Mouse (Mus musculus) stomach, embryonic 14.5 days (tissue): ENCODE measurements at regions not wholly inside any gene's neighbourhood (a gene's known extent, or its start where the extent isn't known, plus 50 kb on each side); places are given as distances from the start of the nearest gene placed in this dataset.

ENCODE experiments used
- ATAC-seq: fragments of 200-750 bp; cut with Nextera tagmentation; 2 replicates; pipeline ENCODE4 v1.8.0; 2017; ENCODE audit warnings: low read depth, moderate TSS enrichment; ENCODE audit not compliant: insufficient number of reproducible peaks, insufficient read depth, low FRiP score
- H3K27ac ChIP-seq: fragments of 300-500 bp; sonication (generic); 2 replicates; pipeline ENCODE4 v1.5.1; 2014; ENCODE audit warnings: mild to moderate bottlenecking, low read length, moderate library complexity, mixed read lengths
- H3K27me3 ChIP-seq: fragments of 300-500 bp; sonication (generic); 2 replicates; pipeline ENCODE4 v1.6.1; 2014; ENCODE audit warnings: low read length, control low read depth, mixed read lengths; ENCODE audit not compliant: control insufficient read depth, insufficient read depth
- H3K36me3 ChIP-seq: fragments of 300-500 bp; sonication (generic); 2 replicates; pipeline ENCODE4 v1.6.1; 2014; ENCODE audit warnings: mild to moderate bottlenecking, control low read depth, low read length, moderate library complexity, mixed read lengths; ENCODE audit not compliant: control insufficient read depth, insufficient read depth
- H3K4me1 ChIP-seq: fragments of 300-500 bp; sonication (generic); 2 replicates; pipeline ENCODE4 v1.6.1; 2014; ENCODE audit warnings: low read length, control low read depth, mixed read lengths; ENCODE audit not compliant: control insufficient read depth, insufficient read depth
- H3K4me2 ChIP-seq: fragments of 300-500 bp; sonication (generic); replicated peaks from 2 replicates; pipeline ENCODE4 v1.6.1; 2014; ENCODE audit warnings: low read depth, low read length, control low read depth
- H3K4me3 ChIP-seq: fragments of 300-500 bp; sonication (generic); 2 replicates; pipeline ENCODE4 v1.5.1; 2014; ENCODE audit warnings: low read depth, low read length, control low read depth
- H3K9ac ChIP-seq: fragments of 300-500 bp; sonication (generic); replicated peaks from 2 replicates; pipeline ENCODE4 v1.6.1; 2014; ENCODE audit warnings: low read depth, mild to moderate bottlenecking, control low read depth, low read length, moderate library complexity, mixed read lengths
- H3K9me3 ChIP-seq: fragments of 300-500 bp; sonication (generic); 2 replicates; pipeline ENCODE4 v1.6.1; 2016; ENCODE audit warnings: low read depth, low read length, control low read depth; ENCODE audit not compliant: control insufficient read depth
- WGBS: fragments of 180-500 bp; shearing (Covaris S2); extraction: QIAGEN DNeasy Blood & Tissue Kit; methylation state at CpG from one replicate; pipeline ENCODE4 v1.1.7; 2014; 5-methylcytosine and 5-hydroxymethylcytosine counted together

DNA sequence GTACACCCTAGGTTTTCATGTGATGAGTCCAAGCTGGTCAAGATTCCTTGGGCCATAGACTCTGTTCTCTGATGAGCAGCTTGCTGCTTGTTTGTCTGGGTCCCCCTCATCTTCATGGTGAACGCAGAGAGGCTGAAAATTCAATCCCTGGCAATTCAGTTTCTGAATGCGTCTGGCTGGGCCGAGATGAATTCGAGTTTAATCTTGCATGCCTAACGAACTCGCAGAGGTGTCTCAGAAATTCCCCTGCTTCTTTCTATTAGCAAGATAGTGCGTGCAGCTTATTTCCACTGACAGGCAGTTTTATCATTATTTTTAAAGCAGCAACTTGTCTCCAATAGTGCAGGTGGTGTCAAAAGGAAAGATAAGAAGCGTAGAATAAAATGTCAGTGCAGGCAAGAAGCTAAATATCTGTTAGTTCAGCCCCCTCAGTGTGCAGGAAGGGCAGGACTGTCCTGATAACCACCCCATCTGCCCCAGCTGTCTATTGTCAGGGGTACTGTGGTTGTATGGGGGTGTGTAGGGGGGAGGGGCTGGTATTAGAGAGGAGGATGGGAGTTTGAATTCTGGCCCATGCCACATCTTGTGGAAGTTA, 86.5 kb upstream of the Gpr139 start:
- Histone ChIP-seq H3K4me1 (no peaks in the 10 kb centered on the region), H3K9me3 (no peaks in the 10 kb centered on the region), H3K4me2 (no peak overlapping the region), H3K9ac (no peak overlapping the region), H3K36me3 (no peaks in the 10 kb centered on the region), H3K27ac (no peak overlapping the region), H3K27me3 (no peaks in the 10 kb centered on the region), H3K4me3 (no peak overlapping the region)
- no peak for ATAC-seq
- 74% methylated on average over 8 of the region's 8 CpGs for WGBS

DNA sequence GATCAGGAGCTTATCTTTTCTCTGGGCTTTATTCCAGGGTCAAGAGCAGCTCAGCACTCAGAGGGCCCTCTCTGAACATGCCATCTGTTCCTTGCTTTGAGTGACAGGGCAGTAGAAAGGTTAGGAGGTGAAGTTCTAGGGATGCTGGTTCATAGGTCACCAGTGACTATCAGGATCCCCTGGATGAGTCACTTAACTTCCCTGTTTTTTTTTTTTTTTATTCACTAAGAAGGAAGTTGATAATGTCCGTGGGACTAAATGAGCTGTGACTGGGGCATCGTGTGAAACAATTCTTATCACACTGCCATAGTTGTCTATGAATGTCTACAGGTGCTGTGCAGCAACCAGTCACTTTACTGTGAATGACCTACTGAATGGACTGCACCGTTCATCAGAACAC, 73.8 kb upstream of the Gpr139 start:
- ATAC-seq = no peak
- no peak overlapping the region for H3K9ac ChIP-seq
- WGBS = 82% methylated on average over 3 of the region's 3 CpGs
- H3K4me1 ChIP-seq = no peaks in the 10 kb centered on the region
- no peak overlapping the region for H3K4me3 ChIP-seq
- no peaks in the 10 kb centered on the region for H3K36me3 ChIP-seq
- H3K27ac ChIP-seq = no peak overlapping the region
- H3K4me2 ChIP-seq = no peak overlapping the region
- H3K9me3 ChIP-seq = no peaks in the 10 kb centered on the region
- no peaks in the 10 kb centered on the region for H3K27me3 ChIP-seq

GRCm38 (mm10) chr7:119256916-119257315, 72.5 kb upstream of the Gpr139 start:
- Histone ChIP-seq H3K9me3 (no peaks in the 10 kb centered on the region), H3K4me2 (no peak overlapping the region), H3K4me1 (no peaks in the 10 kb centered on the region), H3K36me3 (no peaks in the 10 kb centered on the region), H3K4me3 (no peak overlapping the region), H3K27ac (no peak overlapping the region), H3K27me3 (no peaks in the 10 kb centered on the region), H3K9ac (no peak overlapping the region)
- whole genome bisulfite sequencing = 79% methylated on average over 3 of the region's 3 CpGs
- no peak for ATAC-seq

- WGBS = 52% methylated on average over 2 of the region's 2 CpGs
- Histone ChIP-seq H3K27me3 (no peaks in the 10 kb centered on the region), H3K4me1 (no peaks in the 10 kb centered on the region)
Observed at GRCm38 (mm10) chr7:119252742-119253141, 68.3 kb upstream of the Gpr139 start.

DNA sequence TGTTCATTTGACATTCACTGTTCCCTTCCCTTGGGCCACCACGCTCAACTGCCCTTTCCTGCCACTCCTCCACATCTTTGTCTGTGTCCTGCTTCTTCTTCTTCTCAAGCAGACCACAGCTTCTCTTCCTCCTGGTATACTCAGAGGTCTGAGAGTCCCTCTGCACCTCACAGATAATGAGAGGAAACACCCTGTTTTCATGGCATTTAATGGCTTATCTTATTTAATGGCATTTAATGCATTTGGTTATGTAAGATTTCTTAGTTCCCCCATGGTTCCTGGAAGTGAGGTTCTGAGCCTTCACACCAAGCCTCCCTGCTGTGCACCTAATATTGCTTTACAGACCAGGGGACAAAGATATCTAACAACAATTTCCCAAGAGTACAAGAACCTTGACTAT, 67.3 kb upstream of the Gpr139 start:
- Histone ChIP-seq H3K9ac (no peak overlapping the region), H3K9me3 (no peaks in the 10 kb centered on the region), H3K4me1 (no peaks in the 10 kb centered on the region), H3K4me2 (no peak overlapping the region), H3K27ac (no peak overlapping the region), H3K4me3 (no peak overlapping the region), H3K27me3 (no peaks in the 10 kb centered on the region), H3K36me3 (no peaks in the 10 kb centered on the region)
- no peak for ATAC-seq
- WGBS = 68% methylated on average over 1 of the region's 1 CpGs

More at GRCm38 (mm10) chr7:119252742-119253141, 68.3 kb upstream of the Gpr139 start:
- Histone ChIP-seq H3K4me2 (no peak overlapping the region), H3K36me3 (no peaks in the 10 kb centered on the region), H3K9me3 (no peaks in the 10 kb centered on the region), H3K27ac (no peak overlapping the region), H3K9ac (no peak overlapping the region), H3K4me3 (no peak overlapping the region)
- ATAC-seq = no peak

DNA sequence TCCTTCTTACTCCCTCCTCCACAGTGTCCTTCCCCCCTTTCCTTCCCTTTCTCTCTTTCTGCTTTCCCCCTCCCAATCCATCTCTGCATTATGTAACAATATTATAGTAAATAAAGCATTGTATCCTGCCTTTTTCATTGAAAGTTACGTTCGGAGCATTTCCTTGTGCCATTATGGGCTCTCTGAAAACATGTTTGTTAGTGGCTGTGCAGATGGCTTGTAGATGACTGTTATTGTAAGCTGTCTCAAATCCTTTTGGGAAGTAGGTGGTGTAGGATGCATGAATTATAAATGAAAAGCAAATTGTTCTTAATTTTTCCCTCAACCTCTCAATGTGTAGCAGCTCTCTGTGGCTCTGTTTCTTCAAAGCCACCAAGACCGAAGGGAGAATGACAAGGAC, 66.0 kb upstream of the Gpr139 start:
- H3K36me3 ChIP-seq = no peaks in the 10 kb centered on the region
- ATAC-seq = no peak
- H3K27ac ChIP-seq = no peak overlapping the region
- no peak overlapping the region for H3K4me2 ChIP-seq
- H3K27me3 ChIP-seq = no peaks in the 10 kb centered on the region
- WGBS = 89% methylated on average over 3 of the region's 3 CpGs
- no peaks in the 10 kb centered on the region for H3K9me3 ChIP-seq
- no peak overlapping the region for H3K9ac ChIP-seq
- no peak overlapping the region for H3K4me3 ChIP-seq
- no peaks in the 10 kb centered on the region for H3K4me1 ChIP-seq

DNA sequence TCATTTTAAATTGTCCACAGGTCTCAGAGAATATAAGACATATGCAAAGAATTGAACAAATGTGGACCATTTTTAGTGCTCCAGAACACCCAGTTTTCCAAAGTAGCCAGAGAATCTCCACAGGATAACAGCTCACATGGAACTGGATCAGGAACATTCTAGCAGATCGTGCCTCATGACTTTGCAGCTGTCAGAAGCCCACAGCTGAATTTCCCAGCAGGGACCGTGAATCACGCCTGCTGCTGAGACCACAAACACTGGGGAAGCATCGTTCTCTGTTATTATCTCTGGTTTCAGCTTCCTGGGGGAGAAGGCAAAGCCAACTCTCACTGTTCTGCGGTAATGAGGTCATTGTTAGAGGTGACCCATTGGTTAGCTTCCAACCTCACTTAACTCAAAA, 60.4 kb upstream of the Gpr139 start:
- ATAC-seq = no peak
- H3K9me3 ChIP-seq = no peaks in the 10 kb centered on the region
- H3K4me1 ChIP-seq = no peaks in the 10 kb centered on the region
- H3K36me3 ChIP-seq = no peaks in the 10 kb centered on the region
- no peak overlapping the region for H3K9ac ChIP-seq
- H3K27ac ChIP-seq = no peak overlapping the region
- H3K4me3 ChIP-seq = no peak overlapping the region
- H3K4me2 ChIP-seq = no peak overlapping the region
- no peaks in the 10 kb centered on the region for H3K27me3 ChIP-seq
- 73% methylated on average over 5 of the region's 5 CpGs for WGBS

- Histone ChIP-seq H3K36me3 (no peaks in the 10 kb centered on the region), H3K4me3 (no peak overlapping the region), H3K27me3 (no peaks in the 10 kb centered on the region), H3K27ac (no peak overlapping the region), H3K9me3 (no peaks in the 10 kb centered on the region), H3K9ac (no peak overlapping the region), H3K4me2 (no peak overlapping the region), H3K4me1 (no peaks in the 10 kb centered on the region)
- no peak for ATAC-seq
- 83% methylated on average over 6 of the region's 6 CpGs for WGBS
Observed at GRCm38 (mm10) chr7:119236343-119236742, 51.9 kb upstream of the Gpr139 start.
